Mouse (Mus musculus) monocyte, adult 5-6 weeks (primary cell): ENCODE measurements around the gene Arpc4. TPM values are rescaled to one million over a fixed set of nuclear protein-coding genes. Genes with fewer than 3 reads are reported as not detected.

Source experiments
- ATAC-seq: fragments of 153-309, 156-312 bp; replicated peaks from 2 replicates; pipeline ENCODE4 v1.8.0; 2017; ENCODE audit warnings: mild to moderate bottlenecking; ENCODE audit not compliant: low TSS enrichment, insufficient number of reproducible peaks, severe bottlenecking, poor library complexity, low FRiP score
- total RNA-seq: library from RNA; stranded (forward); fragments of 200-1000, 200-491, 200-594 nt; gene quantifications from 3 replicates; pipeline ENCODE4 v1.2.3, GENCODE M21; 2017

The Arpc4 gene
- total RNA-seq, 1 experiment from 2014 or later, result 345 TPM

GRCm38 (mm10) chr6:113393951-113394350, 16.0 kb downstream of the Arpc4 start:
- no peak for ATAC-seq

- no peak for ATAC-seq
Observed at GRCm38 (mm10) chr6:113394811-113395210, 16.9 kb downstream of the Arpc4 start.

GRCm38 (mm10) chr6:113395501-113395900, 17.6 kb downstream of the Arpc4 start:
- no peak for ATAC-seq

GRCm38 (mm10) chr6:113396270-113397030, 18.5 kb downstream of the Arpc4 start:
- no peak for ATAC-seq

- ATAC-seq, result no peak
Observed at GRCm38 (mm10) chr6:113402094-113402493, 24.2 kb downstream of the Arpc4 start.

- ATAC-seq, result no peak
Observed at GRCm38 (mm10) chr6:113404649-113405448, 26.9 kb downstream of the Arpc4 start.

GRCm38 (mm10) chr6:113405483-113405882, 27.6 kb downstream of the Arpc4 start:
- ATAC-seq, result no peak

GRCm38 (mm10) chr6:113406683-113407082, 28.8 kb downstream of the Arpc4 start:
- no peak for ATAC-seq

- no peak for ATAC-seq
Observed at GRCm38 (mm10) chr6:113410001-113410400, 32.1 kb downstream of the Arpc4 start.

GRCm38 (mm10) chr6:113416416-113416815, 38.5 kb downstream of the Arpc4 start:
- no peak for ATAC-seq

- 0 out of 2 replicates have a peak, but pooled peaks have one; percentile 1 for ATAC-seq
Observed at GRCm38 (mm10) chr6:113418441-113419198, 40.7 kb downstream of the Arpc4 start.

- ATAC-seq, result peak; percentile 95
Observed at GRCm38 (mm10) chr6:113419199-113419587, 41.3 kb downstream of the Arpc4 start, which contains the start of gene Rpusd3. Rpusd3 (minus strand) TSS chr6:113419340.

- ATAC-seq, result no peak
Observed at GRCm38 (mm10) chr6:113423000-113423399, 45.1 kb downstream of the Arpc4 start.

- no peak for ATAC-seq
Observed at GRCm38 (mm10) chr6:113424187-113424586, 46.3 kb downstream of the Arpc4 start.

GRCm38 (mm10) chr6:113426696-113427095, 48.8 kb downstream of the Arpc4 start:
- ATAC-seq, result no peak

- ATAC-seq, result peak; percentile 60; the same call in 1 of the 2 replicates
Observed at GRCm38 (mm10) chr6:113427397-113427796, 49.5 kb downstream of the Arpc4 start.

- no peak for ATAC-seq
Observed at GRCm38 (mm10) chr6:113428006-113428405, 50.1 kb downstream of the Arpc4 start.

- no peak for ATAC-seq
Observed at GRCm38 (mm10) chr6:113429965-113430364, 52.0 kb downstream of the Arpc4 start.

- no peak for ATAC-seq
Observed at GRCm38 (mm10) chr6:113430846-113431245, 52.9 kb downstream of the Arpc4 start.
